Mouse (Mus musculus) liver, adult 2 months (tissue): ENCODE data around the gene Styx.

Experiments used
- CTCF ChIP-seq: fragments of 200-500 bp; IDR thresholded peaks from 2 replicates; pipeline ENCODE4 v1.5.1; 2011; ENCODE audit warnings: low read depth, low read length, control low read depth
- POLR2A ChIP-seq: fragments of 200-500 bp; IDR thresholded peaks from 2 replicates; pipeline ENCODE4 v1.6.1; 2011; ENCODE audit warnings: low read length, control low read depth; ENCODE audit not compliant: insufficient read depth; ENCODE audit errors: extremely low read depth

GRCm38 (mm10) chr14:45419323-45419722 is 68.4 kb downstream of the Styx start:
- TF ChIP-seq CTCF: no peak
- no peak for TF ChIP-seq POLR2A
